Mouse (Mus musculus) kidney, postnatal 25 days (tissue): ENCODE data around the gene Gm49510.
A peak's percentile ranks its signal among the peaks of the same experiment; 100 is the strongest.

Source experiments
- DNase-seq, 2 experiments: peaks; one replicate each; pipeline ENCODE4 v3.0.0; 2021; ENCODE audit warnings: mixed read lengths in 2 of 2

Gm49510 gene

DNA sequence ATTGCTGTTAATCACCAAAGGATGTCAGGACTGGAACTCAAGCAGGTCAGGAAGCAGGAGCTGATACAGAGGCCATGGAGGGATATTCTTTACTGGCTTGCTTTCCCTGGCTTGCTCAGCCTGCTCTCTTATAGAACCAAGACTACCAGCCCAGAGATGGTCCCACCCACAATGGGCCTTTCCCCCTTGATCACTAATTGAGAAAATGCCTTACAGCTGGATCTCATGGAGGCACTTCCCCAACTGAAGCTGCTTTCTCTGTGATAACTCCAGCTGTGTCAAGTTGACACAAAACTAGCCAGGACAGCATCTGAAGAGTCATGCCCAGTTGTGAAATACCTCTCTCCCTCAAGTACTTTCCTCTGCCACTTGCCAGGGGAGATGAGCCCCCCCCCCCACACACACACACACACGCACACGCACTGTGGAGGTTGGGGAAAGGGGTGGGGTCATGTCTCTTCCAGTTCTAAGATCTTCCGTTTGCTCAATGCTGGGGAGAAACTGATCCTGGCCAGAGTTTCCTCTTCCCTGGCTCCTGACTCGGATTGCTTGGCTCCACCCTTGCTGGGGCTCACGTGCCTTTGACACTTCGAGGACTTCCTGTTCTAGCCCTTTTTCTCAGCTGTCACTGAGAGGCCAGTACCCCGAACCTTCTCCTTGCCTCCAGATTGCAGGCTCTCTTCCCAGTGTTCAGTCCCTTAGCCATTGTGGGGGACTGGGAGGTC is 20.5 kb upstream of the Gm49510 start:
- peak in 1 of 2 experiments; percentile 66 for DNase-seq

DNA sequence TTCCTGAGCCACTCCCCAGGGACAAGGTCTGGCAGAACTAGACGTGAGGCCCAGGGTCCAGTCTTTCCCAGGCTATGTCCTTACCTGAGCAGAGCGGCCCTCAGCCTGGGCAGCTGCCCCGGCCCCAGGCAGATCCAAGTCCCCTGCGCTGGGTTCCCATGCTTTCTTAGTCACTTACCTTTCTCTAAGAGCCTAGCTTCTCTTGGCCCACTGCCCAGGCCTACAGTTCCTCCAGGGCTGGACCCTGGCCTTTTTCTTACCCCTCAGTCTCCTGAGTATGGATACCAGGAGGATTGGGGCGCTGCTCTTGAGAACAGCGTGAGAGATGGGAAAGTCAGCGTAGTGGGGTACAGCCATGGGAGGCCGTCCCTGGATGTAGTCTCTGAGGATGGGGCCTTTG is 19.0 kb upstream of the Gm49510 start:
- DNase-seq, result peak; percentile 74 to 82

DNA sequence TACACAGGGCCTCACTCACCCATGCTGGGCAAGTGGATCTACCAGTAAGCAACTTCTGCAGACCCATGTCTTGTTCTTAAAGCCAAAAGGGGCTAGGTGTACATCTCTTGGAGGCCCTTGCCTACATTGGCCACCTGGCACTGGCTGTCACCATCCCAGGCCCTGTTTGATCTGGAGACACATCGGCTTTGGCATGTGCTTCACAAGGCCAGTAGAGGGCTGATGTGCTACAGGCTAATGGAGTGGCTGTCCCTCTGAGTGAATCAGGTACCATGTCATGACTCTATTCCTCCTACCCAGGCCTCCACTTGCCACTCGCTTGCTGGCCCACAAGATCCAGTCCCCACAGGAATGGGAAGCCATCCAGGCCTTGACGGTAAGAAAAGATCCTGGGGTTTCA is 17.6 kb upstream of the Gm49510 start:
- DNase-seq, result no peak

DNA sequence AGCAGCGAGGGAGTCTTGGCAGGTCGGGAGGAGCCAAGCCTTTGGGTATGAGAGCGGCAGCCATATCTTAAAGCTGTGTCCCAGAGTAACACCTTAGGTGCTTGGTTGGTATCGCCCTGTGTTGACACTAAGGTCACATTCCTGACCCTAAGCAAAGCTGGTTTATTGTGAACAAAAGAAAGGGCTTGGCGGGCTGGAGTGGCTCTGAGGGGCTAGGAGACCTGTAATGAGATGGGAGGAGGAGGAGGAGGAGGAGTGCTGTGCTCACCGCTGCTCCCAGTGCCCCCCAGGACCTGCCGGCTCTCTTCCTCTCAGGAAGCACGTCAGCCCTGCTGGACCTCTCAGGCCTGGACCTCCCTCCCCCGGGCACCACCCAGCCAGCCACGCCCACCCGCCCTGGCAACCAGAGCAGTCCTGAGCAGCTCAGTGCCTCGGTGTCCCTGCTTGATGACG is 10.0 kb upstream of the Gm49510 start:
- no peak for DNase-seq

DNA sequence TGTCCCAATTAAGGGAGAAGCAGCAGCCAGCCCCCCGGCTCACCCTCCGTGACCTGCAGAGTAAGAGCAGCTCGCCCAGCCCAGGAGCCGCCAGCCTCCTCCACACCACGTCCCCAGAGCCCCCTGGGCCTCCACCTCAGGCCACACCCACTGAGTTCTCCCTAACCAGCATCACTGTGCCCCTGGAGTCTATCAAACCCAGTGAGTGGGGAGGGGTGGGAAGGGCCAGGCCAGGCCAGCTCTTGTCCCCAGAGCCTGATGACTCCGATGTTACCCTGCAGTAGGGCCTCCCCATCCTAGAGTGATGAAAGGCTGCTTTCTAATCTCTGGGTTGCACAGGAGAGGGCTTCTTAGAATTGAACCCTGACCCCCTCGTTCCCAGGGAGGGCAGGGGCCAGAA is 7.0 kb upstream of the Gm49510 start:
- DNase-seq, result no peak

DNA sequence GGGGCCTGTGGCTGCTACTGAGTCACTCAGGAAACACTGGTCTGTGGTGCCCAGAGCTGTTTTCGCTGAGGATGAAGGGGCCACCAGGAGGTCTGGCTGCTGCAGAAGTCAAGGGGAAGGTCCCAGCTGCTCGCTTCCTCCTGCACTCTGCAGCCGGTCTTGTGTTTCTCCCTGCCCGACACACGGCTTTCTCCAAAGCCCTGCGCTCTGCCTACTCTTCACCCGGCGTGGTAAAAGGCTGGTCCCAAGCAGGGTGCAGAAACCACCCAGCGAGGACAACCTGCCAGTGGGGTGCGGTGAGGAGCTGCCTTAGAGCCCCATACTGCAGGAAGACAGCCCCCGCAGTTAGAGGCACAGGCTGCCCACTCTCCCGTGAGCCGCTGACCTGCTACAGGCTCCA is 4.7 kb upstream of the Gm49510 start:
- DNase-seq, result no peak

DNA sequence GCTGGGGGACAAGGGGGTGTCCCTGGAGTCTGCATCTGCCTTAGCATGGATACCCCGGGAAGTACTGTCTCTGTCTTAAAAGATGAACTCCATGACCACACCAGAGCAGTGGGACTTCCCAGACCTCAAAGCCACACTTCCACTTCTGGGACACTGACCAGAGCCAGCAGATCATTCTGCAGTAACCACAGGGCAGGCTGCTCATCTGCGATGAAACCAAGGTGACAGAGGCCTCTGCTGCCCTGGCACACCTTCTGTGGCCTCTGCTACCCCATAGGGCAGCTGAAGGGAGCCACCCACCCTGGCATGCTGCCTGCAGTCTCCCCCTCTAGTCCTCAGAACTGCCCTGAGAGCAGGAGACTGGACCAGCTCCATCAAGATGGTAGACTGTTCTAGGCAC is 3.7 kb upstream of the Gm49510 start:
- DNase-seq, result no peak

DNA sequence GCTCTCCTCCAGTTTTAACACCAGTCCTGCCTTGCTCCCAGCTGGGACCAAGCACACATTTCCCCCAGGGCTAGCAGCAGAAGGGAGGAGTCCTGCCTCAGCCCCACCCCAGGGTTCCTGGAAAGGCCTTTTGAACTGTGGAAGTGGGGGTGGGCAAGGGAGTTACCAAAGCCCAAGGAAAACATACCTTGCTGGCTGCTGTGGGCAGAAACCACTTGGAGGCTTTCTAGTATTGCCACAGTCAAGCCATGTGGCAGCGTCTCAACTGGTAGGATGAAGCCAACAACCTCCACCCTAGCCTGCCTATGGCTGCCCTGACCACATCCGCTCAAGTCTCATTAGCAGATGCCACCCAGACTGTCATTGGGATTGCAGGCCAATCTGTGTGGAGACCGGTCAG is 3.3 kb upstream of the Gm49510 start:
- no peak for DNase-seq

DNA sequence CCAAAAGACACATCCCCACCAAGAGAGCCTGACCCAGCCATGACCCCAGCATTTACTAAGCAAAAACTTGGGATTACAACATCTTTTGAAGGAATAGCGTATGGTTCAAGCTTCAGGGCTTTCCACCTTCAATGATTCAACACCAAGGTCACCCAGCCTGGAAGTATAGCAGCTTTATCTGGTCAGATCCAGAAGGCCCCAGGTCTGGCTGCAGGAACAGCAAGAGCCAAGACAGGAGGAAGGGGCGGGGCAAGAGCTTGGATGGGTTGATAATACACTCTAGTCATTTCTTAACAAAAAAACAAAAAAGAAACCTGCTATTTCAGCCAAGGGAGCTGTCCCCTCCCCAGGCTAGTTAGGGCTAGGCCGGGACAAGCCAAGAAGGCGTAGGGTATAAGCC is 2.0 kb upstream of the Gm49510 start:
- DNase-seq, result peak in 1 of 2 experiments; percentile 43

DNA sequence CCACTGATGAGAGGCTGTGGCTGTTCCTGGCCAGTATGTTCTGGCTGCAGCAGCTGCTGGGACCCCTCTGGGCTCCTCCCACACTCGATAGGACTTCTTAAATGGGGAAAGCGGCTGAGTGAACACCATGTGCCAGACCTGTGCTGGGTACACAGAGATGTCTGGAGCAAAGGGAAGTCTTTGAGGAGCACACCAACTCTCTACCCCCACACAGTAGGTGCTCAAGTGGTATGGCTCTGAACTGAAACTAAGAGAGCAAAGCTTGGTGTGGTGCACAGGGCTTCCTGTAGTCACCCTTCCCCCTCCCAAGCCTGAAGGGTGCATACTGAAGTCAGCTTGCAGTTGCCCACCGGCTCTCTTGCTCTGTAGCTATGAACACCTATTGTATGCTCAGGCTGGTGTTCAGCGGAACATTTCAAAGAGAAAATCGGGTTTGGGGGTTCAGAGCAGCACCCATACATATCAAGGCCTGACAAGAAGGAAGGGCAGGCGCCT is 913 bp upstream of the Gm49510 start:
- DNase-seq, result no peak

DNA sequence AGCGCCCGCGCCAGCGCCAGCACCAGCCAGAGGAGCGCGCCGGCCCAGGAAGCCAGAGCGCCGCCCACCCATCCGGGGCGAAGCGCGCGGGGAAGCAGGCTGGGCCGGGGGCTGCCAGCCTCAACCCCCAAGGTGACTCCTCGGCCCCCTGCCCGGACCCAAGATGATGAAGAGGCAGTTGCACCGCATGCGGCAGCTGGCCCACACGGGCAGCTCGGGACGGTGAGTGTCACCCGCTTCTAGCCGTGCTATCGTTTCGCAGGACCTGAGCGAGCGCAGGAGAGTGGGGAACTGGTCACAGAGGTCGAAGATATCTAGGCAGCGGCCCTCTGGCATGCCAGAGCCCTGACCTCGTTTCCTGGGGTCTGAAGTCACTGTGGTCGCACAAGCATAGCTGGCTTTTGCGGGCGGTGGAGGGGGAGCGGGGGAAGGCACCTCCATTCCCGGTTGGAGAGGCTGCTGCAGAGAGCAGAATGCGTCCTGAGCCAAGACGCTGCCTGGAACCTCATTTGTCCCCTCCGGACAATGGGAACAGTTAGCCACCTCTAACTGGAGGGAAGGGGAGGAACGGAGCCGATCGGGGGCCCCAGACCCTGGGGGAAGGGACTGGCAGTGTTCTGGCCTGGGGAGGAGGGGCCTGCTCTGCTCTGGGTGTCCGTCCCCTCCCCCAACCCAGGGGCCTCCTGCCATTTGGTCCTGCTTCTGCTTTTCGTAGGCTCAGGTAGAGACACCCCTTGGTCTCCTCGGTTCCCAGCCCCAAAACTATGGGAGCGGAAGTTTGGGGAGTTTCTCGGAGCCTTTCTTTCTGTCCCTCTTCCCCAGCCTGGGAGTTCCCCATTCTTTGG is 495 bp downstream of the Gm49510 start, which contains the start of gene Sh3bp1:
Gene Sh3bp1, plus strand, starts transcription at position 29 of the 845 bp plus-strand sequence.
- DNase-seq, result peak; percentile 75 to 82

DNA sequence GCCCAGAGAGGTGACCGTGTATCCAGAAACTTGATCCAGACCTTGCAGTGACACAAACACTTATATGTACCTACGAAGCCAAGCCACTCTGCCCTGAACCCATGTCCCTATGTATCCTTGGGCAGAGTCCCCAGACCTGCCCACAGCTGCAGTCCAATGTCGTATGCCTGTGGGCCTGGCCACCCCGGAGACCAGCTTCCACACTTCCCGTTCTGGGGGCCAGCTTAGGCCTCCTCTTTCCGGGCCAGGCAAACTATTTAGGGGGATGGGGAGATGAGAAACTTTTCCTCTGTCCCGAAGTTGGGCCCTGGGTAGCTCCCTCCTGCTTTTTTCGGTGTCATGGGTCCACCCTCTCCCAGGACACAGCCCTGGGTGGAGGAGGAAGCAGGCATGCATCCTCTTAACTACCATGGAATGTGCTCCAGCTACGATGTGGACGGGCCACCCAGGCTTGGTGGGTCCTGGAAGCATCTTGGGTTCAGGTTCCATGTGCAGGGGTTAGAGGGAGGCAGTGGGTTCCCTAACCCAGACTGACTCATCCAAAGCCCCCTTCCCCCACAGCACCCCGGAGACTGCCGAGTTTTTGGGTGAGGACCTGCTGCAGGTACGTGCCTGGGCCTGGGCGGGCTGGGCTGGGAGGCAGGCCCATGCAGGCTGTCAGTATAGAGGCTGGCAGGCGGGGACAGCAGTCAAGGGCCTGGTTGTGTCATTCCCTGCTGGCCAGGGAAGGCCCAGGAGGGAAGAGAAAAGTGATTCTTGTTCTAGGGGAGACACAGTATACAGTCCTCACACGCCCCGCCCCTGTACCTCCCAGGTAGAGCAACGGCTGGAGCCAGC is 1.3 kb downstream of the Gm49510 start:
- DNase-seq, result no peak

DNA sequence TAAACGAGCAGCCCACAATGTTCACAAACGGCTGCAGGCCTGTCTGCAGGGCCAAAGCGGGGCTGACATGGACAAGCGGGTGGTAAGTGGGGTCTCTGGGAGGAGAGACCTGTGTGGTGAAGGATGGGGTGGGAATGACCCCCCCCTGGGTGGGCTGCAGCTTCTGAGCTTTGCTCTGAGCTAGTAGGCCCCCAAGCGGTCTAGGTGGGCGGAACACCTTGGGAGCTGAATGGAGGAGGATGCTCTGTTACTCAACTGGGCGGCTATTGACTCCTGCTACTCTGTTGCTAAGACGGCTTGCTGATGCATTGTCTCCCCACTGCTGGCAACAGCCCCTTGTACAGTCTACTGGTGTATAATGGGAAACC is 1.9 kb downstream of the Gm49510 start:
- DNase-seq, result no peak

DNA sequence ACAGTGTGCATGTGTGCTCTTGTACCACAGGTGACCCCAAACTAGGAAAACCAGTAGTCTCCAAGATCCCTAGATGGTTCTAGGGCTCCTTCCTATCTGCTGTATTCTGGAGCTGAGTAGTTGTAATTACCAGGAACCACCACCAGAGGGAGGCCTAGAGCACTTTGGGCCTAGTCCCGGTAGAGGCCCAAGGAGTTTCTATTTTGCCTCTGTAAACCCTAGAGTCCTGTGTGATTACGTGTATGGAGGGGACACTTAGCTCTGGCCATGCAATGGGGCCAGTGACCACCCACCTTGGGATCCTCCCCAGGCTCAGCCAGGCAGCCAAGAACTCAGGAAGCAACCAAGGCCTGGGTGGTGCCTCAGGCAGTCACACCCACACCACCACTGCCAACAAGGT is 3.8 kb downstream of the Gm49510 start:
- peak; percentile 78 to 91 for DNase-seq

DNA sequence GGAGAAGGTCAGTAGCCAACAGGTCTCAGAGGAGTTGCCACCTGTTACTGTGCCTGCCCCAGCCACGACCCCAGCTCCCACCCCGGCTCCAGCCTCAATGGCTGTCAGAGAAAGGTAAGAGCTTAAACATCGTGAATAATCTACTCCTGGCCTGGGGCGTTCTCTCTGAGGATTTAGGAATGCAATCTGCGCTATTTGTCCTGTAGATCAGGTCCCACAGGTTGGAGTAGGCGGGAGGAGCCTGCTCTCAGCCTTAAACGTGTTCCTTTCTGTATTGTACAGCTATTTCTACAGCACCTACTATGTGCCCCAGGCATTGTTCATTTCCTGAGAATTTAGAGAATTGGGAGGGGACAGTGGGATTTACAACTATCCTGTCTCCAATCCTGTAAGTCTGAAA is 8.9 kb downstream of the Gm49510 start:
- DNase-seq, result no peak

DNA sequence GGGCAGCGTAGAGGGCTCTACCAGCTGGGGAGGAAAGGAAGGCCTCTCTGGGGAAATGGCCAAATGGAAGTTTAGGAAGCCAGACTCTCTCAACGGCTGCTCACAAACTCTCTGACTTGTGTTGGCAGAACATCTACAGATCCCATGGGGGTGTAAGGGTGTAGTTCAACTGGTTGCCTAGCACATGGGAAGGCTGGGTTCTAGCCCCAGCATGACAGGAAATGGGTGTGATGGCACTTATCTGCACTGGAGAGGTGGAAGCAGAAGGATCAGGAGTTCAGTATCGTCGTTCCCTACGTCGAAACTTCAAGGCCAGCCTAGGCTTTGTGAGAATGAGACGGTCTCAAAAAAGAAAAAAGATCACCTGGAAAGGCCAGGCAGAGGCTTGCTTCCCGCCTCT is 9.5 kb downstream of the Gm49510 start:
- DNase-seq, result no peak

DNA sequence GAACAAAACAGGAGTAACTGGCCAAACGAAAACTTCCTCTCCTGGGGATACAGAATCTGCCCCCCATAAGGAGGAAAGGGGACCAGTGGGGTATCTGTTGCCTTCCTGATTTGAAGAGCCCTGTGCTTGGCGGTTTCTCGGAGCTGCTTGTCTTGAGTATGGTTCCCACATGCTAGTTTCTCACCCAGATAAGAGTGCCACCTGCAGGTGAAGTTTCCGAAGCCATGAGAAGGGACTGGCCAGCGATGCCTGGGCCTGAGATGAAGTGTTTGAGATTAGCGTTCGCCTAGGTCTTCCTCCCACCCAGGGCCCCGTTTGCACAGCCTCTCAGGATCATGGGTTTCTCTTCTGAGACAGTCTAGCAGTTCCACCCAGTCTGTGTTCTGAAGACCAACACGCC is 12.6 kb downstream of the Gm49510 start:
- DNase-seq, result peak; percentile 67 to 72

DNA sequence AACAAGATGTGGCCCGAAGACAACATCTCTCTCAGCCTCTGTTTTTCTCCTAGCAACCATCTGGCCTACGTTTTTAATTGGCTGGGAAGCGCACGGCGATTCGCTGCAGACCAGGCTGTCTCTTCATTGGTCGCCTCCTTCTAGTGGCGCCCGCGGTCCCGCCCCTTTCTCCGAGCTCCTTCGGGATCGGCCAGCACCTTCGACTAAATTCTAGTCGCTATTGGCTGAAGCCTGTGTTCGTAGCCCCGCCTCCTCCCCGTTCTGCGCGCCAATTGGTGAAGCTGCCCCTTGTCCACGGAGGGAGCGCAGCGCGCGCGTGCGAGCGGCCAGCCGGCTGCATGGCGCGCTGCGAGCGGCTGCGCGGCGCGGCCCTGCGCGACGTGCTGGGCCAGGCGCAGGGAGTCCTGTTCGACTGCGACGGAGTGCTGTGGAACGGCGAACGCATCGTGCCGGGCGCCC is 14.2 kb downstream of the Gm49510 start, which contains the start of gene Pdxp:
Gene Pdxp, plus strand, starts transcription at position 288 of the 459 bp plus-strand sequence.
- DNase-seq, result peak; percentile 95 to 97

DNA sequence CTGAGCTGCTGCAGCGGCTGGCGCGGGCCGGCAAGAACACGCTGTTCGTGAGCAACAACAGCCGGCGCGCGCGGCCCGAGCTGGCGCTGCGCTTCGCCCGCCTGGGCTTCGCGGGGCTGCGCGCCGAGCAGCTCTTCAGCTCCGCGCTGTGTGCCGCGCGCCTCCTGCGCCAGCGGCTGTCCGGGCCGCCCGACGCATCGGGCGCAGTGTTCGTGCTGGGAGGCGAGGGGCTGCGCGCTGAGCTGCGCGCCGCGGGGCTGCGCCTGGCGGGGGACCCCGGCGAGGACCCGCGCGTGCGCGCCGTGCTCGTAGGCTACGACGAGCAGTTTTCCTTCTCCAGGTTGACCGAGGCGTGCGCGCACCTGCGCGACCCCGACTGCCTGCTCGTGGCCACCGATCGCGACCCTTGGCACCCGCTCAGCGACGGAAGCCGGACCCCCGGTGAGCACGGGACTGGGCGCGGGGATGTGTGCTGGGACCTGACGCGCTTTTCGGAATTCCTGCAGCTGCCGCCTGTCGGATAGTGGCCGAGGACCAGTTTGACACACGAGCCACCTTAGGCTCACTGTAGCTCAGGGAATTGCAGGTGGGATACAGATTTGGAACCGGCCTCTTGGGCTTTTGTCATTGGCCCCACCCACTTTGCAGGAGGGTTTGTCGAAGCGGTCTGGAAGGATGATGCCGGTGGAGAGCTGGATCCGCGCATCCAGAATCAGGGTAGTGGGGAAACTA is 14.8 kb downstream of the Gm49510 start:
- no peak for DNase-seq

DNA sequence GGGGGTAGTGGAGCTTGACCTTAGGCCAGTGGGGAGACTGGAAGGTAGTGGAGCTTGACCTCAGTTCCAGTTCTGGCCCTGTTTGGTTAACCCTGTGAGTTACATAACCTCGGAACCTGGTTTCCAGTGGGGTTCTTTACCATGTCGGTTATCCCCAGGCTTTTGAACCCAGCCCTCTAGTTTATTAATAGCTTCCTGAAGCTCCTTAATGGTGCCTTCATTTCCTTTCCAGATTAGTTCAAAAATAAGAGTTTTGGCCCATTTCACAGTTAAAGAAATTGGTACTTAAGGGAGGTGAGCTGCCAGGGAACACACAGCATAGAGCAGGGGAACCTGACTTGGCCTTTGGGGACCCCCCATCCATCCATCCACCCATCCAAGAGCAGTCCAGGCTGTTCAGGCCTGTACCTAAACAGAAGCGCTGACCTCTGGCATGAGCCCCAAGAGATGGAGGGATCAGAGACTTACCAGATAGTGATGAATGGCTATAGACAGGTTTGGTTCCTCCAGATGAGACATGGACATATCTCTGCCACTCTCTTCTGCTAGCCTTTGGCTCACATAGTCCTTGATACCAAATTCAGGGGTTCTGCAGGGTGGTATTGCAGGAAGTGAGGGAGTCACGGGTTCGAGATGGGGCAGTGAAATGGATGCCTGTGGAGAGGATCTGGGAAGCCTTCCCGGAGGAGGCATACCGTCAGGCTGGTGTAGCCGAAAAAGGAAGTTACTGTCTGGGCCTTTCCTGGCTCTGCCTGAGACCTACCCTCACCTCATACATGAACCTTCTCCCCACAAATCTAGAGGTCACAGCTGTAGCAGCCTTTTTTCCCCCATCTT is 15.6 kb downstream of the Gm49510 start:
- DNase-seq, result no peak

DNA sequence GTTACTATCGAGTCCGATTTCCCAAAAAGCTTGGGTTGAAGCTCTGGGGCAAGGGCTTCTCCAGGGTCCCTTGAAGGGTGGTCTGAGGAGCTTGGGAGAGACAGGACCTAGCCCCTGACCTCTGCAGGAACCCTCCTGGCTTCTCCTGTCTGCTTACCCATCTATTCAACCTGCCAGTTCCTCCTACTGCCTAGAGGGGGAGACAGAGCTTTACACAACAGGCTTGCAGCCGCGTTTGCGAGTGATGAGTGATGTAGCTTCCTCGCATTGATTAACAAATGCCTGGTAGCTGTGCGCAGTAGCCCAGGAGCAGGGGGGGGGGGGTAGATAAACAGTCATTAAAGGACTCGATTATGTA is 16.2 kb downstream of the Gm49510 start:
- peak; percentile 78 to 80 for DNase-seq
